Mouse (Mus musculus): ENCODE results near the gene Plscr2. TPM values are rescaled to one million over a fixed set of nuclear protein-coding genes. Genes with fewer than 3 reads are reported as not detected.

Plscr2 gene
- total RNA-seq (2023): 0.53 TPM

GRCm38 (mm10) chr9:92275486-92276207 is at the start of gene Plscr2:
Plscr2 (plus strand) TSS chr9:92275602.

GRCm38 (mm10) chr9:92249447-92249852 is 26.0 kb upstream of the Plscr2 start, which contains the start of gene Plscr1:
Plscr1 (plus strand) TSS chr9:92249750.

DNA sequence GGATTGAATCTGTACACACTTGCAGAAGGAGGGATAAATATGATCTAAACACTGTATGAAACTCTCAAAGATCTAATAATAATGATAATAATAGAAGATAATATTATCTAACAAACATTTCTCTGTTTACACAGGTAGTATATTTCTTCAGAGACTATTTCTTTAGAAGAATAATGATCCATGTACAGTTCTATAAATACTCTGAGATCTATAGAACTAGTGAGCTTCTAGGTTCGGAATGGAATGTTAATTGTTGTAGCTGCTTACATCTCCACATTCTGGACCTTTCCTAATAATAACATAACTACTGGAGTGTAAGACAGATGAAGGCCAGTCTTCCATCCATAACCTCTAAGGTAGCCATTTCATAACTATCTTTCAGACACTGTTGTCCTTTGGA is 33.7 kb downstream of the Plscr2 start, which contains the start of gene 1700057G04Rik:
TSS of gene 1700057G04Rik (plus strand) at position 301 of the 400 bp plus-strand sequence.

Other genes starting within 250 kb of the Plscr2 start
- not detected for gene Plscr5, start 82.7 kb upstream of the Plscr2 start, total RNA-seq (2023)
- gene Plscr1, start 25.9 kb upstream of the Plscr2 start, total RNA-seq (2023): 1.5 TPM
- gene 1700057G04Rik, start 33.8 kb downstream of the Plscr2 start, total RNA-seq (2023): not detected
- 0.71 TPM for gene Plscr4, start 181.8 kb downstream of the Plscr2 start, total RNA-seq (2023)

Data from CD4-positive naive resting alpha-beta T cell, adult 57 days (primary cell).